Mouse (Mus musculus) embryonic facial prominence, embryonic 15.5 days (tissue): ENCODE results near the gene Disp3. TPM values are rescaled to one million over a fixed set of nuclear protein-coding genes. Genes with fewer than 3 reads are reported as not detected.

Experiments used
- ATAC-seq: fragments of 200-750 bp; cut with Nextera tagmentation; 2 replicates; pipeline ENCODE4 v1.8.0; 2017; ENCODE audit warnings: low read depth, moderate TSS enrichment; ENCODE audit not compliant: insufficient number of reproducible peaks, low FRiP score, low TSS enrichment
- H3K27ac ChIP-seq: fragments of 300-500 bp; sonication (generic); replicated peaks from 2 replicates; pipeline ENCODE4 v1.5.1; 2015; ENCODE audit warnings: mild to moderate bottlenecking, inconsistent platforms
- H3K27me3 ChIP-seq: fragments of 300-500 bp; sonication (generic); 2 replicates; pipeline ENCODE4 v1.6.1; 2015; ENCODE audit warnings: inconsistent platforms
- H3K36me3 ChIP-seq: fragments of 300-500 bp; sonication (generic); 2 replicates; pipeline ENCODE4 v1.6.1; 2015; ENCODE audit warnings: mild to moderate bottlenecking, inconsistent platforms
- H3K4me1 ChIP-seq: fragments of 300-500 bp; sonication (generic); 2 replicates; pipeline ENCODE4 v1.6.1; 2015; ENCODE audit warnings: inconsistent platforms
- H3K4me2 ChIP-seq: fragments of 300-500 bp; sonication (generic); replicated peaks from 2 replicates; pipeline ENCODE4 v1.6.1; 2015; ENCODE audit warnings: mild to moderate bottlenecking, inconsistent platforms
- H3K4me3 ChIP-seq: fragments of 300-500 bp; sonication (generic); replicated peaks from 2 replicates; pipeline ENCODE4 v1.5.1; 2015; ENCODE audit warnings: mild to moderate bottlenecking, inconsistent platforms
- H3K9ac ChIP-seq: fragments of 300-500 bp; sonication (generic); 2 replicates; pipeline ENCODE4 v1.6.1; 2015; ENCODE audit warnings: inconsistent platforms
- H3K9me3 ChIP-seq: fragments of 300-500 bp; sonication (generic); replicated peaks from 2 replicates; pipeline ENCODE4 v1.6.1; 2016; ENCODE audit warnings: inconsistent platforms
- WGBS: fragments of 180-500 bp; shearing (Covaris S2); methylation state at CpG from one replicate; pipeline ENCODE4 v1.1.7; 2015; 5-methylcytosine and 5-hydroxymethylcytosine counted together
- polyA plus RNA-seq: library from polyadenylated mRNA; unstranded; fragments of >200 nt; fragmentation: Nextera tagmentation; extraction: Ambion mirVana; gene quantifications from 2 replicates; pipeline ENCODE4 v1.2.1, GENCODE M21; 2015

Disp3 gene
- polyA plus RNA-seq, 1 experiment from 2014 or later: 0.40 TPM

DNA sequence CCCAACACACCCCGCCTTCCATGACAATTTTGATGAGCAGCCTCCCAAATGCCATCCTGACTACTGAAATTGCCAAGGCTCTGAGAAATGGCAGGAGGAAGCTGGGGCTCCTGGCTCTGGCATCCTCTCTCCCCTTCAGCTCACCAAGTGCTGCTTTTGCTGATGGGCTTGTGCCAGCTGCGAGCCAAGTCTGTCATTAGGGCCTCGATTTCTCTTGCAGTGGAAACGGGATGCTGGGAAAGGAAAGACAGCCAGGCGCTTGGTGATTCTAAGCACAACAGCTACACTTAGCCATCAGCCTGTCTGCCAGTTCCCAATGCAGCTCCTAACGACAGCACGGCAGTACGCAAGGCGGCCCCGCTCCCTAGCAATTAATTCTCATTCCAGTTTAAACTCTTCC is 26.6 kb upstream of the Disp3 start:
- H3K4me3 ChIP-seq: no peak overlapping the region
- WGBS: 74% methylated on average over 10 of the region's 10 CpGs
- H3K4me2 ChIP-seq: no peak overlapping the region
- H3K36me3 ChIP-seq: no peaks in the 10 kb centered on the region
- no peak overlapping the region for H3K9ac ChIP-seq
- H3K27me3 ChIP-seq: peaks cover 5% of the 10 kb centered on the region; the same call in 1 of the 2 replicates
- no peaks in the 10 kb centered on the region for H3K4me1 ChIP-seq
- H3K9me3 ChIP-seq: no peaks in the 10 kb centered on the region
- ATAC-seq: no peak
- H3K27ac ChIP-seq: no peak overlapping the region

- H3K27me3 ChIP-seq: peaks cover 5% of the 10 kb centered on the region; the same call in 1 of the 2 replicates
- H3K9ac ChIP-seq: no peak overlapping the region
- no peak overlapping the region for H3K4me3 ChIP-seq
- H3K36me3 ChIP-seq: no peaks in the 10 kb centered on the region
- ATAC-seq: no peak
- H3K9me3 ChIP-seq: no peaks in the 10 kb centered on the region
- no peak overlapping the region for H3K27ac ChIP-seq
- no peak overlapping the region for H3K4me2 ChIP-seq
- 29% methylated on average over 8 of the region's 8 CpGs for WGBS
- H3K4me1 ChIP-seq: no peaks in the 10 kb centered on the region
These were observed 25.8 kb upstream of the Disp3 start for GRCm38 (mm10) chr4:148313601-148314000.

GRCm38 (mm10) chr4:148312296-148313116 is 24.7 kb upstream of the Disp3 start:
- peaks cover 5% of the 10 kb centered on the region; the same call in 1 of the 2 replicates for H3K27me3 ChIP-seq
- no peak for ATAC-seq
- H3K36me3 ChIP-seq: no peaks in the 10 kb centered on the region
- H3K9me3 ChIP-seq: no peaks in the 10 kb centered on the region
- no peak overlapping the region for H3K4me3 ChIP-seq
- H3K4me1 ChIP-seq: no peaks in the 10 kb centered on the region
- H3K27ac ChIP-seq: no peak overlapping the region
- no peak overlapping the region for H3K9ac ChIP-seq
- 57% methylated on average over 16 of the region's 16 CpGs for WGBS
- no peak overlapping the region for H3K4me2 ChIP-seq

GRCm38 (mm10) chr4:148310845-148311244 is 23.1 kb upstream of the Disp3 start:
- Histone ChIP-seq H3K9me3 (no peaks in the 10 kb centered on the region), H3K27ac (no peak overlapping the region), H3K36me3 (no peaks in the 10 kb centered on the region), H3K4me1 (peaks cover 7% of the 10 kb centered on the region), H3K27me3 (peaks cover 5% of the 10 kb centered on the region; the same call in 1 of the 2 replicates), H3K4me3 (no peak overlapping the region), H3K4me2 (no peak overlapping the region), H3K9ac (no peak overlapping the region)
- no peak for ATAC-seq
- WGBS: 79% methylated on average over 7 of the region's 7 CpGs

DNA sequence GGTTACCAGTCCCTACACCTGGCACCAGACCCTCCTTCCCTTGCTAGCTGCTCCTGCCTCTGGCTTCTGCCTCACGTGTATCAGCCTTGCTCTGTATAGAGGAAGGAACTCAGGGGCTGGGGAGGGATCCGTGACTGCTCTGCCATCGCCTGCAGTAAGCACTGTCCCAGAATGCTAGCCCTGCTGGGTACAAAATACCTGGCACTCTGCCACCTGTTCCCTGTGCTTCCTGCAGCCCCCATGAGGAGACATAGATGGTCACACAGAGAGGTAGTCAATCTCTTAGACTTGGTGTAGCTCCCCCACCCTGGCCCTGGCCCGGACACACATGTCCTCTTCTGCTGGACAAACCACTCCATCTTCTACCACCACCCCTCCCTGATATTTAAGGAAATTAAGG is 22.4 kb upstream of the Disp3 start:
- 56% methylated on average over 4 of the region's 4 CpGs for WGBS

GRCm38 (mm10) chr4:148306406-148307083 is 18.8 kb upstream of the Disp3 start:
- peaks cover 7% of the 10 kb centered on the region for H3K4me1 ChIP-seq
- no peaks in the 10 kb centered on the region for H3K27me3 ChIP-seq
- 32% methylated on average over 16 of the region's 16 CpGs for WGBS
- ATAC-seq: no peak
- no peak overlapping the region for H3K4me3 ChIP-seq
- H3K27ac ChIP-seq: no peak overlapping the region
- no peak overlapping the region for H3K9ac ChIP-seq
- H3K36me3 ChIP-seq: no peaks in the 10 kb centered on the region
- H3K4me2 ChIP-seq: no peak overlapping the region
- no peaks in the 10 kb centered on the region for H3K9me3 ChIP-seq

More for the DNA sequence above, 22.4 kb upstream of the Disp3 start:
- peaks cover 5% of the 10 kb centered on the region; the same call in 1 of the 2 replicates for H3K27me3 ChIP-seq
- H3K4me3 ChIP-seq: no peak overlapping the region
- ATAC-seq: no peak
- no peak overlapping the region for H3K27ac ChIP-seq
- H3K9me3 ChIP-seq: no peaks in the 10 kb centered on the region
- no peak overlapping the region for H3K4me2 ChIP-seq
- H3K9ac ChIP-seq: no peak overlapping the region
- H3K36me3 ChIP-seq: no peaks in the 10 kb centered on the region
- H3K4me1 ChIP-seq: peaks cover 7% of the 10 kb centered on the region

GRCm38 (mm10) chr4:148298720-148299119 is 11.0 kb upstream of the Disp3 start:
- Histone ChIP-seq H3K9me3 (no peaks in the 10 kb centered on the region), H3K27ac (no peak overlapping the region), H3K27me3 (no peaks in the 10 kb centered on the region; the same call in 1 of the 2 replicates), H3K9ac (no peak overlapping the region), H3K4me3 (no peak overlapping the region), H3K4me1 (no peaks in the 10 kb centered on the region), H3K36me3 (no peaks in the 10 kb centered on the region), H3K4me2 (no peak overlapping the region)
- no peak for ATAC-seq
- WGBS: 60% methylated on average over 5 of the region's 5 CpGs

- ATAC-seq: no peak
- Histone ChIP-seq H3K27ac (no peak overlapping the region), H3K27me3 (no peaks in the 10 kb centered on the region; the same call in none of the 2 replicates), H3K4me3 (no peak overlapping the region), H3K9me3 (no peaks in the 10 kb centered on the region), H3K4me1 (no peaks in the 10 kb centered on the region), H3K36me3 (no peaks in the 10 kb centered on the region), H3K4me2 (no peak overlapping the region), H3K9ac (no peak overlapping the region)
- WGBS: 82% methylated on average over 6 of the region's 6 CpGs
These were observed 9.9 kb upstream of the Disp3 start for GRCm38 (mm10) chr4:148297640-148298039.

DNA sequence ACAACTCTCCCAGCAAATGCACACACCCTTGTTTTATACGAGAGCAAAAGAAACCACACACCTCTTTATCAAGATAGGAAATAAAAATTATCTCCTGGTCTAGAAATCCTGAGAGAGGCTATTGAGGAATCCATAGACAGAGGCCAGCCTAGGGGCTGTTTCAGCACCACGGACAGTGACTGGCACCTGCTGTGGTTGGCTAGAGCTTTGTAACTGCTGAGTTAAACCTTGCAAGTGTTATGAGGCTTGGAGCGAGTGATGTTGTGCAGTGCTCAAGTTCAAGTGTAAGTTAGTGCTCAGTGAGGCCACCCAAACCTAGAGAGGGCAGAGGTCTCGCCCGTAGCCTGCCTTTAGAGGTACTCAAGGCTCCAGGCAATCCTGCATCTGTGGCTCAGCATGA is 5.6 kb upstream of the Disp3 start:
- Histone ChIP-seq H3K36me3 (no peaks in the 10 kb centered on the region), H3K27ac (no peak overlapping the region), H3K4me2 (no peak overlapping the region), H3K4me3 (no peak overlapping the region), H3K27me3 (peaks cover 9% of the 10 kb centered on the region), H3K9ac (no peak overlapping the region), H3K4me1 (no peaks in the 10 kb centered on the region), H3K9me3 (no peaks in the 10 kb centered on the region)
- 16% methylated on average over 5 of the region's 5 CpGs for WGBS
- no peak for ATAC-seq

DNA sequence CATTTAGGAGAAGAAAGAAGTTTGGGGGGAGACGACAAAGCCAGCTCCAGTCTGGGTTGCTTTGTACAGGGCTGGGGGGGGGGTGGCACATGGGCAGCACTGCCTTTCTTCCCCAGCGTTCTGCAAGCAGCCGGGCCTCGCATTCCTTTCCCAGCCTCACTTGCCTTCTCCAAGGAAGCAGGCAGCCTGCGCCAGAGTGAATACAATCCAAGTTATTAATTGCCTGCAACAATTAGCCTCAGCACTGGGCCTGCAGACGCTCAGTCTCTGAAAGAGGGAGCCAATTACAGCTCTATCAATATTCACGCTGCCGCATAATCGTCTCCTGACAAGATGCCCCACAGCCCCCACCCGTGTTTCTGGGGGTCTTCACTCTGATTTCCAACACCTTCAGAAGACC is 4.1 kb upstream of the Disp3 start:
- peaks cover 23% of the 10 kb centered on the region for H3K27me3 ChIP-seq
- peaks cover 15% of the 10 kb centered on the region for H3K4me1 ChIP-seq
- no peaks in the 10 kb centered on the region for H3K9me3 ChIP-seq
- no peak overlapping the region for H3K9ac ChIP-seq
- ATAC-seq: no peak
- no peak overlapping the region for H3K27ac ChIP-seq
- WGBS: 49% methylated on average over 10 of the region's 10 CpGs
- no peak overlapping the region for H3K4me3 ChIP-seq
- no peak overlapping the region for H3K4me2 ChIP-seq
- no peaks in the 10 kb centered on the region for H3K36me3 ChIP-seq

- no peak for ATAC-seq
- 43% methylated on average over 2 of the region's 2 CpGs for WGBS
- Histone ChIP-seq H3K9ac (no peak overlapping the region), H3K4me2 (no peak overlapping the region), H3K4me3 (no peak overlapping the region), H3K4me1 (peaks cover 16% of the 10 kb centered on the region), H3K27ac (no peak overlapping the region), H3K36me3 (no peaks in the 10 kb centered on the region), H3K27me3 (peaks cover 31% of the 10 kb centered on the region), H3K9me3 (no peaks in the 10 kb centered on the region)
These were observed 3.3 kb upstream of the Disp3 start for GRCm38 (mm10) chr4:148291080-148291479.
